Mouse (Mus musculus) megakaryocyte, embryonic 14.5 days (primary cell): ENCODE results near the gene Fgf12.

ENCODE experiments used
- FLI1 ChIP-seq: IDR thresholded peaks from 2 replicates; pipeline ENCODE4 v1.6.1; 2012; ENCODE audit warnings: low read length, inconsistent platforms, mixed read lengths
- GATA1 ChIP-seq: IDR thresholded peaks from 3 replicates; pipeline ENCODE4 v1.6.1; 2012; ENCODE audit warnings: mixed read lengths, low read length, inconsistent platforms, borderline replicate concordance

DNA sequence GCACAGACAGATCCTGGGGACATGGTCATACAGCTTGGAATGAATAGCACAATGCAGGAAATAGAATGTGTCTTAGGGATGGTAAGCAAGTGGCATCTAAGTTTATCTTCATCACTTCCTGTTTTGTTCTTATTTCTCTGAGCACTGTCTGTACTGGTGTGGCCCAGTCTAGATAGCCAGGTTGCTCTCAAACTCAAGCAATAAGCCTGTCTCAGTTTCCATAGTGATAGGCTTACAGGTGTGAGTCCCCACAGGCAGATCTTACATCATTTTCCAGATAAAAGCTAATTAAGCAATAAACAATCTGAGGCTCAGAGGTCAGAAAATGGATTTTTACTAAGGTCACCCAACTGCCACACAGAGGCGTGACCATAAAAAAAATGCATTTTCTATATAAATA lies 348.7 kb downstream of the Fgf12 start:
- TF ChIP-seq GATA1 (no peak), FLI1 (no peak)
